Mouse (Mus musculus) embryonic facial prominence, embryonic 15.5 days (tissue): ENCODE measurements around the gene Arhgef1. TPM values are rescaled to one million over a fixed set of nuclear protein-coding genes. Genes with fewer than 3 reads are reported as not detected.
"Not testable (repeated sequence)": the region's sequence is repeated elsewhere in the genome, so short reads cannot be mapped to it uniquely, and the experiment has no call there.

Experiments
- ATAC-seq: fragments of 200-750 bp; cut with Nextera tagmentation; 2 replicates; pipeline ENCODE4 v1.8.0; 2017; ENCODE audit warnings: low read depth, moderate TSS enrichment; ENCODE audit not compliant: insufficient number of reproducible peaks, low FRiP score, low TSS enrichment
- H3K27ac ChIP-seq: fragments of 300-500 bp; sonication (generic); replicated peaks from 2 replicates; pipeline ENCODE4 v1.5.1; 2015; ENCODE audit warnings: mild to moderate bottlenecking, inconsistent platforms
- H3K27me3 ChIP-seq: fragments of 300-500 bp; sonication (generic); 2 replicates; pipeline ENCODE4 v1.6.1; 2015; ENCODE audit warnings: inconsistent platforms
- H3K36me3 ChIP-seq: fragments of 300-500 bp; sonication (generic); 2 replicates; pipeline ENCODE4 v1.6.1; 2015; ENCODE audit warnings: mild to moderate bottlenecking, inconsistent platforms
- H3K4me1 ChIP-seq: fragments of 300-500 bp; sonication (generic); 2 replicates; pipeline ENCODE4 v1.6.1; 2015; ENCODE audit warnings: inconsistent platforms
- H3K4me2 ChIP-seq: fragments of 300-500 bp; sonication (generic); replicated peaks from 2 replicates; pipeline ENCODE4 v1.6.1; 2015; ENCODE audit warnings: mild to moderate bottlenecking, inconsistent platforms
- H3K4me3 ChIP-seq: fragments of 300-500 bp; sonication (generic); replicated peaks from 2 replicates; pipeline ENCODE4 v1.5.1; 2015; ENCODE audit warnings: mild to moderate bottlenecking, inconsistent platforms
- H3K9ac ChIP-seq: fragments of 300-500 bp; sonication (generic); 2 replicates; pipeline ENCODE4 v1.6.1; 2015; ENCODE audit warnings: inconsistent platforms
- H3K9me3 ChIP-seq: fragments of 300-500 bp; sonication (generic); replicated peaks from 2 replicates; pipeline ENCODE4 v1.6.1; 2016; ENCODE audit warnings: inconsistent platforms
- WGBS: fragments of 180-500 bp; shearing (Covaris S2); methylation state at CpG from one replicate; pipeline ENCODE4 v1.1.7; 2015; 5-methylcytosine and 5-hydroxymethylcytosine counted together
- polyA plus RNA-seq: library from polyadenylated mRNA; unstranded; fragments of >200 nt; fragmentation: Nextera tagmentation; extraction: Ambion mirVana; gene quantifications from 2 replicates; pipeline ENCODE4 v1.2.1, GENCODE M21; 2015

The Arhgef1 gene
- polyA plus RNA-seq, 1 experiment from 2014 or later, result 126 TPM

DNA sequence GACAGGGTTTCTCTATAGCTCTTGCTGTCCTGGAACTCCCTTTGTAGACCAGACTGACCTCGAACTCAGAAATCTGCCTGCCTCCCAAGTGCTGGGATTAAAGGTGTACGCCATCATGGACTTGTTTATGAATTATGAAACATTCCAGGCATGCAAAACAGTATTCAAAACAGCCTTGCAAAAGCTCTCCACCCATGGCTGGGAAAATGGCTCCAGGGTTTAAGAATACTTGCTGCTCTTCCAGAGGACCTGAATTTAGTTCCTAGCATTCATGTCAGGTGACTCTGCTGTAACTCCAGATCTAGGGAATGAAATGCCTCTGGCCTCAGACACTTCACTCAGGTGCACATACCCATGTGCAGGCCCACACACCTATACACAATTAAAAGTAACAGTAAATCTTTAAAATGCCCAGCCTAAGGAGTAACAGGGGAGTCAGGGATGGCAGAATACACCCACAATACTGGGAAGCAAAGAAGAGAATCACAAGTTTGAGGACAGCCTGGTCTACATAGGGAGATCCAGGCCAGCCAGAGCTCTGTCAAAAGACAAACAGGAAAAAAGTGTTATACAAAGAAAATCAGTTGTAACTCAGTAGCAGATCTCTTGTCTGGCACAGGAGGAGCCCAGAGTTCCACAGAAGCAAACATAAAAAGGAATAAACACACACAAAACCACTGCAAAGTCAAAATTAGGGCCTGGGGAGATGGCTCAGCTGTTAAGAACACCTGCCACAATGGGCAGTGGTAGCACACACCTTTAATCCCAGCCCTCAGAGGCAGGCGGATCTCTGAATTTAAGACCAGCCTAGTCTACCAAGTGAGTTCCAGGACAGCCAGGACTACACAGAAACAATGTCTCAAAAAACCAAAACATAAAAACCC, 11.2 kb upstream of the Arhgef1 start:
- H3K36me3 ChIP-seq, result peaks cover 48% of the 10 kb centered on the region
- H3K9me3 ChIP-seq, result no peaks in the 10 kb centered on the region
- no peak overlapping the region; the same call in 1 of the 2 replicates for H3K27ac ChIP-seq
- ATAC-seq, result no peak
- peaks cover 16% of the 10 kb centered on the region for H3K4me1 ChIP-seq
- H3K9ac ChIP-seq, result no peak overlapping the region
- no peak overlapping the region for H3K4me3 ChIP-seq
- H3K4me2 ChIP-seq, result no peak overlapping the region
- H3K27me3 ChIP-seq, result no peaks in the 10 kb centered on the region
- WGBS, result 59% methylated on average over 3 of the region's 3 CpGs

DNA sequence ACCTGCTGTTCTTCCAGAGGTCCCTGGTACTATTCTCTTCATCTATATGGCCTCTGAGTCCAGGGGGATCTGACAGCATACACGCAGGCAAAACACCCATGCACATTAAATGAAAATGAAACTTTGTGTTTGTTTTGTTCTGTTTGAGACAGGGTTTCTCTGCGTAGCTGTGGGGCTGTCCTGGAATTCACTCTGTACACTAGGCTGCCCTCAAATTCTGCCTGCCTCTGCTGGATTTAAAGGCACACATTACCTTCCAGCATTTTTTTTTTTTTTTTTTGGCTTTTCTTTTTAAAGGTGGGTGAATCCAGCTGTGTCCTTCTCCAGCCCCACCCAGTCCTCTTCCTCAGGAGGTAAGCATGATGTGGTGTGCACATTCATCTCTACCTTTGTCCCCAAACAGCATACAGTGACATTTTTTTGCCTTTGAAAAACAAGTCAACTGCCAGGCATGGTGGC, 10.6 kb upstream of the Arhgef1 start:
- Histone ChIP-seq H3K36me3 (peaks cover 41% of the 10 kb centered on the region), H3K4me2 (no peak overlapping the region), H3K27ac (no peak overlapping the region), H3K4me3 (no peak overlapping the region), H3K27me3 (no peaks in the 10 kb centered on the region), H3K4me1 (peaks cover 9% of the 10 kb centered on the region), H3K9me3 (no peaks in the 10 kb centered on the region), H3K9ac (no peak overlapping the region)
- no peak for ATAC-seq
- WGBS, result 68% methylated on average over 2 of the region's 2 CpGs

DNA sequence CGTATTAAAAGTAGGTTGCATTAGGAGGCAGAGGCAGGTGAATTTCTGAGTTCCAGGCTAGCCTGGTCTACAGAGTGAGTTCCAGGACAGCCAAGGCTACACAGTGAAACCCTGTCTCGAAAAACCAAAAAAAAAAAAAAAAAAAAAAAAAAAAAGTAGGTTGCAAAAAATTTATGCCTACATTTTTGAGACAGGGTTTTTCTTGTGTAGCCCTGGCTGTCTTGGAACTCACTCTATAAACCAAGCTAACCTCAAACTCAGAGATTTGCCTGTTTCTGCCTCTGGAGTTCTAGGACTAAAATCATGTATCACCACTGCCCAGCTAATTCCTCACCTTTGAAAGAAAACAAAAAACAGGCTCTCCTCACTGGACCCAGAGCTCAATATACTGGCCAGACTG, 7.0 kb upstream of the Arhgef1 start:
- not testable (repeated sequence) for H3K27me3 ChIP-seq, H3K27ac ChIP-seq, H3K9me3 ChIP-seq, ATAC-seq, H3K36me3 ChIP-seq, H3K4me1 ChIP-seq, H3K4me3 ChIP-seq, H3K4me2 ChIP-seq, H3K9ac ChIP-seq
- 83% methylated on average over 2 of the region's 2 CpGs for WGBS

DNA sequence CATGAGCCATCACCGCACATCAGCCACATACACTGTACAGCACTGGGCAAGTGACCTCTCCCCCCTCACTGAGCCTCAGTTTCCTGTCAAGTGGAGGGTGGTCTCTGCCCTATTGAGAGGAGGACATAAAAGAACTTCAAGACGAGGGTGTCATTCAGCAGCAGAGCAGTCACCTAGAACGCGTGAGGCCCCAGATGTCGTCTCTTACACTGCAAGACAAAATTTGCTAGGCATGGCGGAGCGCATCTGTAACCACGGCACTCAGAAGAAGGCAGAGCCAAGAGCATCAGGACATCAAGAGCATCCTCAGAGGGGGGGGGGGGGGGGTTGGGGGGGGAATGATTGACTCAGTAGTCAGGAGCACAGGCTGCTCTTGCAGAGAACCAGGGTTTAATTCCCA, 6.4 kb upstream of the Arhgef1 start:
- no peaks in the 10 kb centered on the region for H3K36me3 ChIP-seq
- no peaks in the 10 kb centered on the region for H3K27me3 ChIP-seq
- H3K4me2 ChIP-seq, result no peak overlapping the region
- H3K9ac ChIP-seq, result no peak overlapping the region
- H3K4me1 ChIP-seq, result no peaks in the 10 kb centered on the region
- H3K27ac ChIP-seq, result no peak overlapping the region
- H3K9me3 ChIP-seq, result no peaks in the 10 kb centered on the region
- 83% methylated on average over 8 of the region's 8 CpGs for WGBS
- no peak overlapping the region for H3K4me3 ChIP-seq
- no peak for ATAC-seq

DNA sequence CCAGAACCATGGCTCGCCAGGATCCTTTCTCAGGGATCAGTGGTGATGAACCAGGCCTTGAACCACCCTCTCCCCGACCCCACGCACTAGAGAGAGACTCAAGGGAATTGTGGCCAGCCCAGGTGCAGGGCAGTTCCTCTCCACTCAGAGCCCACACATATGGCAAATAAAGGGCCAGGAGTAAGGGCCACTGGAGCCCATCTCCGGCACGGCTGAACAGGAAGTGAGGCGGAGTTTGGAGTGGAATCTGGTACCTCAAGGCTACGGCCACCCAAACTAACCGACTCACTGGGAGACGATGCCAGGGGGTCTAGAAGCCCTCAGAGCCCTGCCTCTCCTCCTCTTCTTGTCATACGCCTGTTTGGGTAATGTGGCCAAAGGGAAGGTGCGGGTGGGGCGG, 5.5 kb upstream of the Arhgef1 start, which contains the start of gene Cd79a:
Gene Cd79a (plus strand): TSS at position 158 of the 400 bp plus-strand sequence.
- ATAC-seq, result no peak
- Histone ChIP-seq H3K4me1 (peaks cover 2% of the 10 kb centered on the region; the same call in 1 of the 2 replicates), H3K9ac (no peak within 1 kb of the TSS), H3K36me3 (no peaks in the 10 kb centered on the region), H3K9me3 (no peaks in the 10 kb centered on the region), H3K27me3 (no peaks in the 10 kb centered on the region), H3K4me3 (no peak within 1 kb of the TSS), H3K27ac (no peak within 1 kb of the TSS), H3K4me2 (no peak within 1 kb of the TSS)
- WGBS, result 52% methylated on average over 12 of the region's 12 CpGs

DNA sequence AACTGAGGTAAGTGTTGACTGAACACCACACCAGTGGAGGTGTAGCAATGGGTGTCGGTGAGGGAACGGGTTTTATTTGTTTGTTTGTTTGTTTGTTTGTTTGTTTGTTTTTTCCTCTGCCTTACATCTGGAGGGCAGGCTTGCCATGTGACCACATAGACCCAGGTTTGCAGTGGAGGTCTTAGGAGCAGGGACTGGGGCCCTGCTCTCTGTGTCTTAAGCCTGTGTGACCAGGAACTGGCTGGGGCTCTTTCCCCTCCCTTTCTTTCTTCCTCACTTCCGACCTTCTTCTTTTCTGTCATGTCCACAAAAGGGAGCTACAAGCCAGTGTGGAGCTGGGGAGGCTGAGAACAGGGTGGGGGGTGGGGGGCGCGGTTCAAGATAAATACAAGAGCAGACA, 4.8 kb upstream of the Arhgef1 start:
- H3K9me3 ChIP-seq, result no peaks in the 10 kb centered on the region
- no peak overlapping the region for H3K4me3 ChIP-seq
- H3K36me3 ChIP-seq, result no peaks in the 10 kb centered on the region
- H3K4me1 ChIP-seq, result peaks cover 7% of the 10 kb centered on the region; the same call in 1 of the 2 replicates
- H3K27me3 ChIP-seq, result no peaks in the 10 kb centered on the region
- no peak overlapping the region for H3K9ac ChIP-seq
- 75% methylated on average over 5 of the region's 5 CpGs for WGBS
- no peak for ATAC-seq
- H3K27ac ChIP-seq, result no peak overlapping the region
- H3K4me2 ChIP-seq, result no peak overlapping the region

DNA sequence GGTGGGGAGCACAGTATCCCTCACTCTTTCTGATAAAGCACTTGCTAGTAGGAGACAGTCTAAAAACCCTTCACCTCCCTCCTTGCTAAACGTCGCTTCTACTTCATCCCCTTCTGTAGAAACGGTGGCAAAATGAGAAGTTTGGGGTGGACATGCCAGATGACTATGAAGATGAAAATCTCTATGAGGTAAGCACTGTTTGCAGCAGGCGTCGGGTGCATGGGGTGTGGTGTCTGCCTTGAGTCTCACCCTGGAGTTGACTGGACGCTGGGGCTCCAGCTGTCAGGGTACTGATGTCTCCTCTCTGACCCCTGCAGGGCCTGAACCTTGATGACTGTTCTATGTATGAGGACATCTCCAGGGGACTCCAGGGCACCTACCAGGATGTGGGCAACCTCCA, 1.6 kb upstream of the Arhgef1 start:
- ATAC-seq, result no peak
- no peak overlapping the region for H3K27ac ChIP-seq
- 77% methylated on average over 6 of the region's 6 CpGs for WGBS
- no peaks in the 10 kb centered on the region for H3K36me3 ChIP-seq
- no peak overlapping the region for H3K9ac ChIP-seq
- H3K4me2 ChIP-seq, result no peak overlapping the region
- H3K27me3 ChIP-seq, result no peaks in the 10 kb centered on the region
- no peak overlapping the region for H3K4me3 ChIP-seq
- peaks cover 20% of the 10 kb centered on the region for H3K4me1 ChIP-seq
- H3K9me3 ChIP-seq, result no peaks in the 10 kb centered on the region

DNA sequence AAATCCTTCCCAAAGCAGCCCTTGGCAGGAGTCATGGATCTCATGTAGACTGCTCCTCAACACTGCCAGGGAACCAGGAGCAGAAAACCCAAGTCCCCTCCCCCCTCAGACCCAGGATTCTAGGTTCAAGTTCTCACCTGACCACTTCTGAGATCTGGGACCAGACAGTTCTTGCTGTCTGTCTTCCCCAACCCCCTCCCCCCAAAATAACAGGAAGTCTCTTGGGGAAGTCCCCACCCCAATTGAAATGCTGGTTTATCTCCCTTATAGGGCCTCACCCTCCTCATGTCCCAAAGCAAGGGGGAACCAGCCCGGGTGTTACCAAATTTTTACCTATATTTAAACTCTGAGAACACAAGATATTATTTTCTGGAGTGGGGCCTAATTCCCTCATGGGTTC, 870 bp upstream of the Arhgef1 start:
- whole genome bisulfite sequencing, result 45% methylated on average over 1 of the region's 1 CpGs
- Histone ChIP-seq H3K4me3 (no peak overlapping the region; the same call in 1 of the 2 replicates), H3K9ac (no peak overlapping the region)

DNA sequence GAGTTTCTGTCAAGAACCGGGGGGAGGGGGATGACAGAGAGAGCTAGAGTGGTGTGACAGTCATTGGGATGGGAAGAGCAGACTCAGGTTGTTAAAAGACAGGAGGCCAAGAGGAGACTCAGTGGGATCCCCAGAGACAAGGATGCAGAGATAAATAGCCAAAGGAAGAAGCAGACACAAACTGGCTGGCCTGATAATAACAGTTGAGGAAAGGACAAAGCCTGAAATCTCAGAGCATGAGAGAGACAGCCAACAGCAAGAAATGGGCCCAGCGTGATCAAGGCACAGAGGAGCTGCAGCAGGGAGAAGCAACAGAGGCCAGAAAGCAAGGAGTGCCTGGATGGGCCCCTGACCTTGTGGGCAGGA, 465 bp upstream of the Arhgef1 start:
- ATAC-seq, result no peak
- Histone ChIP-seq H3K27me3 (no peaks in the 10 kb centered on the region), H3K4me3 (peak overlapping the region; percentile 82), H3K27ac (peak overlapping the region; percentile 91), H3K4me1 (peaks cover 31% of the 10 kb centered on the region), H3K9me3 (no peaks in the 10 kb centered on the region), H3K36me3 (no peaks in the 10 kb centered on the region), H3K4me2 (peak overlapping the region; percentile 73), H3K9ac (peak overlapping the region; percentile 80; the same call in 1 of the 2 replicates)
- 67% methylated on average over 2 of the region's 2 CpGs for WGBS

More for the DNA sequence above, 870 bp upstream of the Arhgef1 start:
- Histone ChIP-seq H3K4me2 (peak overlapping the region; percentile 73; the same call in 1 of the 2 replicates), H3K9me3 (no peaks in the 10 kb centered on the region), H3K27me3 (no peaks in the 10 kb centered on the region), H3K36me3 (no peaks in the 10 kb centered on the region), H3K4me1 (peaks cover 27% of the 10 kb centered on the region), H3K27ac (0 out of 2 replicates have a peak overlapping the region, but pooled peaks have one; percentile 91)
- ATAC-seq, result no peak

DNA sequence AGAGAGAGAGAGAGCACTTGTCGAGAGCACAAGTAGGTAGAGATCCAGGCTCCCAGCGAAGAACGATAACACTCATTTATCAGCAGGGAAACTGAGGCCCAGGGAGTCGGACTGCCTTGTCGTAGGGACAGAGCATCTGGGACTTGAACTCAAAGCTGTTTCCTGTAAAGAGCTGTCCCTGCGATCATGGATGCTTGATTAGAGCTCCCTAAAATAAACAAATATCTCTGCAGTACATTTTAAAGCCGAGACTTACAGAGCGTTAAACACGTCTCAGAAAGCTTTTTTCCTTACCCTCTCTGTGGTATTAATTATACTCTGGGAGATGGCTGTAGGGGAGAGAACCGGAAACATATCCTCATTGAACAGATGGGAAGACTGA, 723 bp downstream of the Arhgef1 start:
- Histone ChIP-seq H3K27ac (peak overlapping the region; percentile 91), H3K36me3 (peaks cover 9% of the 10 kb centered on the region), H3K9me3 (no peaks in the 10 kb centered on the region), H3K27me3 (no peaks in the 10 kb centered on the region), H3K4me3 (peak overlapping the region; percentile 82), H3K4me2 (peak overlapping the region; percentile 73), H3K9ac (peak overlapping the region; percentile 80), H3K4me1 (peaks cover 42% of the 10 kb centered on the region)
- ATAC-seq, result no peak
- WGBS, result 19% methylated on average over 10 of the region's 10 CpGs

DNA sequence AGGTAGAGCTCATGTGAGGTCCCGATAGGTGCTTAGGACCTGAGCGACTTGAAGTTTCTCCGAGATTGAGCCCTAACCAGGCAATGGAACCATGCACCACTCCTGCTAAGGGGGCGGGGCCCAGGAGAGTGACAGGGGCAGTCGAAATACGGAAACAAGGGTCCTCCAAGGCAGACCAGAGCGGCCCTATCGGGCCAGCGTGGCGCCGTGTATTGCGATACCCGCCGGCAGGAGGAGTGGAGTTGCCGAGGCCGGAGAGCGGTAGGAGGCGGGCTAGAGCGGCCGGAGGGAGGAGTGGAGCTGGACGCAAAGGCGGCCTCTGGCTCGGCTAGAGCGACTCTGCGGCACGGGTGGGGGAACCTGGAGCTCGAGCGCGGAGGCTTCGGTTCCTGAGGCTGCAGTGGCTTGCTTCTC, 1.4 kb downstream of the Arhgef1 start:
- H3K36me3 ChIP-seq, result peaks cover 15% of the 10 kb centered on the region
- peak overlapping the region; percentile 53 for H3K9ac ChIP-seq
- under 1% methylated on average over 26 of the region's 30 CpGs for WGBS
- H3K4me1 ChIP-seq, result peaks cover 42% of the 10 kb centered on the region
- H3K9me3 ChIP-seq, result no peaks in the 10 kb centered on the region
- H3K4me3 ChIP-seq, result peak overlapping the region; percentile 82
- H3K27me3 ChIP-seq, result no peaks in the 10 kb centered on the region
- ATAC-seq, result peak; percentile 94
- peak overlapping the region; percentile 91 for H3K27ac ChIP-seq
- H3K4me2 ChIP-seq, result peak overlapping the region; percentile 73
